28 mouse cellular contexts compared by ENCODE assay signal in genomic region chr9:103071541-103072203, GRCm38 (mm10). TPM values are rescaled to one million over a fixed set of nuclear protein-coding genes. Genes with fewer than 3 reads are reported as not detected.
DNase-seq lines count a peak whose midpoint lies in the region; ATAC-seq and TF ChIP-seq lines count a peak whose summit lies in the region.
"Had no signal": no experiment of that assay in that cellular context is flagged by ENCODE, and none has a peak within 500 bp of the region (broad histone marks: within the 10 kb centered on the region; RNA-seq: fewer than 3 reads in every experiment).

No protein-coding gene starts in this region.

- H3K9ac ChIP-seq in lung, embryonic 16.5 days (ENCODE audit: low read length) = no peak overlapping the region
- no peak overlapping the region for H3K9ac ChIP-seq in limb, embryonic 15.5 days
- H3K9ac ChIP-seq: embryonic facial prominence, embryonic 12.5 days; forebrain, embryonic 12.5 days; hindbrain, embryonic 15.5 days; liver, embryonic 12.5 days; midbrain, embryonic 15.5 days; neural tube, embryonic 13.5 days had no signal

- H3K4me1 ChIP-seq in kidney, adult 2 months (ENCODE audit: control insufficient read depth, insufficient read depth, low read length) = peaks cover 4% of the 10 kb centered on the region; the same call in 1 of the 2 replicates
- peaks cover 14% of the 10 kb centered on the region for H3K4me1 ChIP-seq in lung, embryonic 16.5 days (replicated peaks; ENCODE audit: control insufficient read depth, insufficient read depth, low read length)
- H3K4me1 ChIP-seq in limb, embryonic 15.5 days = peaks cover 14% of the 10 kb centered on the region
- H3K4me1 ChIP-seq: forebrain, embryonic 12.5 days; liver, embryonic 12.5 days; megakaryocyte, embryonic 14.5 days; midbrain, embryonic 15.5 days; neural tube, embryonic 13.5 days had no signal

- H3K9me3 ChIP-seq in lung, embryonic 16.5 days (ENCODE audit: control insufficient read depth, low read length) = 0 out of 2 replicates have a peak, but pooled peaks cover 3% of the 10 kb centered on the region
- no peaks in the 10 kb centered on the region for H3K9me3 ChIP-seq in limb, embryonic 15.5 days
- H3K9me3 ChIP-seq: embryonic facial prominence, embryonic 12.5 days; forebrain, embryonic 12.5 days; hindbrain, embryonic 15.5 days; liver, embryonic 12.5 days; midbrain, embryonic 15.5 days had no signal

- H3K27me3 ChIP-seq in kidney, adult 2 months (replicated peaks; ENCODE audit: control insufficient read depth, insufficient read depth, low read length) = no peaks in the 10 kb centered on the region
- no peaks in the 10 kb centered on the region for H3K27me3 ChIP-seq in lung, embryonic 16.5 days (ENCODE audit: control insufficient read depth, insufficient read depth, low read depth, low read length)
- H3K27me3 ChIP-seq in limb, embryonic 15.5 days = no peaks in the 10 kb centered on the region
- H3K27me3 ChIP-seq: embryonic facial prominence, embryonic 12.5 days; forebrain, embryonic 12.5 days; hindbrain, embryonic 15.5 days; midbrain, embryonic 15.5 days; neural tube, embryonic 13.5 days; Patski had no signal

- DNase-seq in kidney, adult 2 months = peak; percentile 36
- no peak for DNase-seq in kidney, adult 18-20 months
- DNase-seq in lung, postnatal 14 days = no peak
- DNase-seq in kidney, postnatal 10 days = peak; percentile 73
- no peak for DNase-seq in gastrocnemius, adult 2 months
- DNase-seq: adrenal gland, adult 2 months; B cell, adult 2 months; cerebellum, adult 2 months; gastrocnemius, postnatal 36 days; heart, adult 2 months; left cerebral cortex, postnatal 4 days; lung, postnatal 36 days; retina, postnatal 1 day; right cerebral cortex, postnatal 25 days; spleen, adult 18-20 months; thymus, postnatal 14 days had no signal

- no peak overlapping the region for H3K4me2 ChIP-seq in lung, embryonic 16.5 days (ENCODE audit: low read depth, low read length)
- no peak overlapping the region for H3K4me2 ChIP-seq in limb, embryonic 15.5 days
- H3K4me2 ChIP-seq: embryonic facial prominence, embryonic 12.5 days; forebrain, embryonic 12.5 days; hindbrain, embryonic 15.5 days; liver, embryonic 12.5 days; midbrain, embryonic 15.5 days; neural tube, embryonic 13.5 days had no signal

- intact Hi-C loops in gastrocnemius, adult 2 months (cut with DNase I) = no loop called here

- H3K27ac ChIP-seq in kidney, adult 2 months (ENCODE audit: insufficient read depth, low read depth, low read length) = no peak overlapping the region
- peak overlapping the region; percentile 62 for H3K27ac ChIP-seq in lung, embryonic 16.5 days (ENCODE audit: low read length)
- 0 out of 2 replicates have a peak overlapping the region, but pooled peaks have one; percentile 7 for H3K27ac ChIP-seq in limb, embryonic 15.5 days
- H3K27ac ChIP-seq in gastrocnemius, adult 2 months = no peak overlapping the region
- H3K27ac ChIP-seq: embryonic facial prominence, embryonic 12.5 days; forebrain, embryonic 12.5 days; heart, adult 2 months; hindbrain, embryonic 15.5 days; left cerebral cortex, adult 2 months; liver, embryonic 12.5 days; midbrain, embryonic 15.5 days; neural tube, embryonic 13.5 days had no signal

- no peak for TF ChIP-seq CTCF in kidney, adult 2 months (conservative IDR thresholded peaks at IDR 0.05; ENCODE audit: insufficient read depth, insufficient read length, low read depth, low read length)
- TF ChIP-seq CTCF in gastrocnemius, adult 2 months (IDR thresholded peaks at IDR 0.05) = no peak

- ATAC-seq in lung, embryonic 16.5 days (ENCODE audit: low read depth) = peak; percentile 49
- ATAC-seq in limb, embryonic 15.5 days (ENCODE audit: insufficient number of reproducible peaks, low FRiP score, low TSS enrichment, low read depth) = 0 out of 2 replicates have a peak, but pooled peaks have one; percentile 35
- ATAC-seq: liver, embryonic 12.5 days; midbrain, embryonic 15.5 days; Patski had no signal

- WGBS in kidney, adult 2 months = 64% methylated on average over 7 of the region's 7 CpGs
- WGBS in lung, embryonic 16.5 days = 47% methylated on average over 7 of the region's 7 CpGs
- 54% methylated on average over 7 of the region's 7 CpGs for WGBS in limb, embryonic 15.5 days

- H3K36me3 ChIP-seq in kidney, adult 2 months (ENCODE audit: control insufficient read depth, insufficient read depth, low read length) = no peaks in the 10 kb centered on the region
- H3K36me3 ChIP-seq in lung, embryonic 16.5 days (ENCODE audit: control insufficient read depth, insufficient read depth, low read length) = 0 out of 2 replicates have a peak, but pooled peaks cover 2% of the 10 kb centered on the region
- H3K36me3 ChIP-seq in limb, embryonic 15.5 days = no peaks in the 10 kb centered on the region
- H3K36me3 ChIP-seq: embryonic facial prominence, embryonic 12.5 days; forebrain, embryonic 12.5 days; G1E; hindbrain, embryonic 15.5 days; liver, embryonic 12.5 days; midbrain, embryonic 15.5 days; neural tube, embryonic 13.5 days had no signal

- no peak overlapping the region for H3K4me3 ChIP-seq in kidney, adult 2 months (ENCODE audit: insufficient read depth, low read depth, low read length)
- H3K4me3 ChIP-seq in lung, embryonic 16.5 days (ENCODE audit: low read length) = no peak overlapping the region
- no peak overlapping the region for H3K4me3 ChIP-seq in limb, embryonic 15.5 days
- H3K4me3 ChIP-seq in gastrocnemius, adult 2 months = no peak overlapping the region
- H3K4me3 ChIP-seq: embryonic facial prominence, embryonic 12.5 days; forebrain, embryonic 12.5 days; heart, adult 2 months; hindbrain, embryonic 15.5 days; left cerebral cortex, adult 2 months; liver, embryonic 12.5 days; megakaryocyte, embryonic 14.5 days; midbrain, embryonic 15.5 days; neural tube, embryonic 13.5 days had no signal

- TF ChIP-seq POLR2A in kidney, adult 2 months (IDR thresholded peaks at IDR 0.05; ENCODE audit: low read depth, low read length) = no peak

RNA-seq across cellular contexts. Expression of gene Rab6b, which starts 39.9 kb away (rescaled TPM):
- 2.7 and 3.8 TPM in 2 replicates for polyA plus RNA-seq in kidney, adult 2 months (2012; rRNA removed)
- polyA plus RNA-seq in lung, embryonic 16.5 days (2015; fragmentation: Nextera tagmentation; extraction: Ambion mirVana) = 3.3 and 3.6 TPM in 2 replicates
- 5.7 and 7.8 TPM in 2 replicates for polyA plus RNA-seq in limb, embryonic 15.5 days (2015; fragmentation: Nextera tagmentation; extraction: Ambion mirVana)
- 1 to 10 TPM; 1.1 to 1.2 TPM for total RNA-seq in gastrocnemius, adult 2 months (2021)
- polyA plus RNA-seq: G1E had no signal

Comparison
In these comparisons a context has a peak if more than half of its experiments do, and no peak if none do; other contexts are left out.
1. DNase-seq: peak in kidney, adult 2 months (single experiment) and kidney, postnatal 10 days (single experiment); none in kidney, adult 18-20 months (single experiment), lung, postnatal 14 days (single experiment) and gastrocnemius, adult 2 months (single experiment).
2. H3K27ac ChIP-seq: peak in lung, embryonic 16.5 days (single experiment) and limb, embryonic 15.5 days (single experiment); none in kidney, adult 2 months (single experiment) and gastrocnemius, adult 2 months (single experiment).